Mouse (Mus musculus) small intestine, adult 2 months (tissue): ENCODE data around the gene Myl12a.

ENCODE experiments used
- CTCF ChIP-seq: fragments of 200-500 bp; IDR thresholded peaks from 2 replicates; pipeline ENCODE4 v1.5.1; 2012; ENCODE audit warnings: low read depth, mild to moderate bottlenecking, control low read depth, inconsistent platforms, low read length, moderate library complexity, mixed read lengths; ENCODE audit not compliant: insufficient replicate concordance, insufficient read length; ENCODE audit errors: extremely low read depth
- POLR2A ChIP-seq: fragments of 200-500 bp; IDR thresholded peaks from 2 replicates; pipeline ENCODE4 v1.6.1; 2012; ENCODE audit warnings: low read depth, mild to moderate bottlenecking, control low read depth, inconsistent platforms, low read length, moderate library complexity

DNA sequence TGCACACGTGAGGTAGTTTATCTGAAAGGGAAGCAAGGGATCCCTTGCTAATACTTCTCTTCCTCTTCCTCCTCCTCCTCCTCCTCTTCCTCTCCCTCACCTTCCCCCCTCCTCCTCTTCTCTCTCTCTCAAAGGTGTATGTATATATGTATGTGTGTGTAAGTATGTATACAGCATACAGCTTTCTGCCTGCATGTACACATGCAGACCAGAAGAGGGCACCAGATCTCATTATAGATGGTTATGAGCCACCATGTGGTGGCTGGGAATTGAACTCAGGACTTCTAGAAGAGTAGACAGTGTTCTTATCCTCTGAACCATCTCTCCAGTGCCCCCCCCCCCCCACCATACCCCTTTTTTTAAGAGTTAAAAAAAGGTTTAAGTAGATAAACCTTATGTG lies 40.0 kb upstream of the Myl12a start:
- no peak for TF ChIP-seq CTCF
- no peak for TF ChIP-seq POLR2A
